Mouse (Mus musculus) liver, adult 2 months (tissue): Measurements from ENCODE around the gene C1ql3. TPM values are rescaled to one million over a fixed set of nuclear protein-coding genes. Genes with fewer than 3 reads are reported as not detected.

Experiments used
- DNase-seq: peaks from one replicate; pipeline ENCODE4 v3.0.0-alpha.2; 2011; ENCODE audit warnings: low read depth, low spot score; ENCODE audit errors: extremely low read depth
- H3K27ac ChIP-seq: fragments of 200-500 bp; replicated peaks from 2 replicates; pipeline ENCODE4 v1.5.1; 2012; ENCODE audit warnings: low read depth, mild to moderate bottlenecking, control low read depth, inconsistent platforms, low read length; ENCODE audit not compliant: insufficient read depth
- H3K27me3 ChIP-seq: fragments of 200-500 bp; 2 replicates; pipeline ENCODE4 v1.6.1; 2012; ENCODE audit warnings: mild to moderate bottlenecking, moderate library complexity, low read length, inconsistent platforms; ENCODE audit not compliant: control insufficient read depth, insufficient read depth
- H3K36me3 ChIP-seq: fragments of 200-500 bp; 2 replicates; pipeline ENCODE4 v1.6.1; 2012; ENCODE audit warnings: low read length, inconsistent platforms; ENCODE audit not compliant: control insufficient read depth, insufficient read depth
- H3K4me1 ChIP-seq: fragments of 200-500 bp; 2 replicates; pipeline ENCODE4 v1.6.1; 2011; ENCODE audit warnings: low read length; ENCODE audit not compliant: control insufficient read depth, insufficient read depth
- H3K4me3 ChIP-seq: fragments of 200-500 bp; 2 replicates; pipeline ENCODE4 v1.5.1; 2011; ENCODE audit warnings: low read depth, mild to moderate bottlenecking, control low read depth, low read length, moderate library complexity; ENCODE audit not compliant: insufficient read depth
- H3K79me2 ChIP-seq: fragments of 200-500 bp; 2 replicates; pipeline ENCODE4 v1.6.1; 2012; ENCODE audit warnings: inconsistent platforms, mild to moderate bottlenecking, low read length, moderate library complexity; ENCODE audit not compliant: control insufficient read depth, insufficient read depth
- H3K9ac ChIP-seq: fragments of 200-500 bp; 2 replicates; pipeline ENCODE4 v1.6.1; 2012; ENCODE audit warnings: low read depth, mild to moderate bottlenecking, control low read depth, inconsistent platforms, low read length
- CTCF ChIP-seq: fragments of 200-500 bp; IDR thresholded peaks from 2 replicates; pipeline ENCODE4 v1.5.1; 2011; ENCODE audit warnings: low read depth, low read length, control low read depth
- POLR2A ChIP-seq: fragments of 200-500 bp; IDR thresholded peaks from 2 replicates; pipeline ENCODE4 v1.6.1; 2011; ENCODE audit warnings: low read length, control low read depth; ENCODE audit not compliant: insufficient read depth; ENCODE audit errors: extremely low read depth
- WGBS: fragments of 180-500 bp; shearing (Covaris S2); methylation state at CpG from one replicate; pipeline ENCODE4 v1.1.7; 2018; 5-methylcytosine and 5-hydroxymethylcytosine counted together
- polyA plus RNA-seq: library from polyadenylated mRNA; depleted of rRNA; stranded (reverse); fragments of >200 nt; gene quantifications from 2 replicates; pipeline ENCODE4 v1.2.3, GENCODE M21; 2012
- total RNA-seq: library from RNA; depleted of rRNA; stranded (reverse); fragments of >200 nt; gene quantifications from 2 replicates; pipeline ENCODE4 v1.2.3, GENCODE M21; 2014

C1ql3 gene
- total and polyA plus RNA-seq, 2 experiments = 0.09 TPM; not detected in 1

GRCm38 (mm10) chr2:13018861-13019260 is 7.3 kb upstream of the C1ql3 start:
- DNase-seq = no peak
- no peaks in the 10 kb centered on the region for H3K79me2 ChIP-seq
- H3K27ac ChIP-seq = no peak overlapping the region
- no peaks in the 10 kb centered on the region for H3K27me3 ChIP-seq
- no peak for TF ChIP-seq CTCF
- WGBS = 77% methylated on average over 1 of the region's 1 CpGs
- no peaks in the 10 kb centered on the region for H3K4me1 ChIP-seq
- no peak overlapping the region for H3K4me3 ChIP-seq
- H3K9ac ChIP-seq = no peak overlapping the region
- no peaks in the 10 kb centered on the region for H3K36me3 ChIP-seq

- H3K27ac ChIP-seq = no peak overlapping the region
- no peaks in the 10 kb centered on the region for H3K36me3 ChIP-seq
- no peaks in the 10 kb centered on the region for H3K4me1 ChIP-seq
- no peaks in the 10 kb centered on the region for H3K27me3 ChIP-seq
- TF ChIP-seq CTCF (no peak), POLR2A (no peak)
- DNase-seq = no peak
- H3K4me3 ChIP-seq = no peak overlapping the region
- no peak overlapping the region for H3K9ac ChIP-seq
- H3K79me2 ChIP-seq = no peaks in the 10 kb centered on the region
- 66% methylated on average over 5 of the region's 5 CpGs for WGBS
Measured at GRCm38 (mm10) chr2:13018382-13018781, 6.8 kb upstream of the C1ql3 start.

GRCm38 (mm10) chr2:13011973-13012372 is 367 bp upstream of the C1ql3 start:
- WGBS = 89% methylated on average over 3 of the region's 3 CpGs
- no peak for TF ChIP-seq POLR2A
- no peak for TF ChIP-seq CTCF
- no peaks in the 10 kb centered on the region for H3K27me3 ChIP-seq
- no peaks in the 10 kb centered on the region for H3K36me3 ChIP-seq
- no peak overlapping the region for H3K9ac ChIP-seq
- no peak for DNase-seq
- H3K4me3 ChIP-seq = no peak overlapping the region
- no peaks in the 10 kb centered on the region for H3K79me2 ChIP-seq
- H3K27ac ChIP-seq = no peak overlapping the region
- peaks cover 6% of the 10 kb centered on the region for H3K4me1 ChIP-seq

- peaks cover 6% of the 10 kb centered on the region for H3K4me1 ChIP-seq
- peak overlapping the region; percentile 15; the same call in 1 of the 2 replicates for H3K4me3 ChIP-seq
- no peak for DNase-seq
- TF ChIP-seq POLR2A = no peak
- TF ChIP-seq CTCF = peak; percentile 40
- WGBS = 3% methylated on average over 75 of the region's 75 CpGs
- H3K27ac ChIP-seq = no peak overlapping the region
- H3K79me2 ChIP-seq = no peaks in the 10 kb centered on the region
- H3K9ac ChIP-seq = no peak overlapping the region
- H3K36me3 ChIP-seq = no peaks in the 10 kb centered on the region
- no peaks in the 10 kb centered on the region for H3K27me3 ChIP-seq
Measured at GRCm38 (mm10) chr2:13010460-13011341, 905 bp downstream of the C1ql3 start.

GRCm38 (mm10) chr2:13010030-13010459 is 1.6 kb downstream of the C1ql3 start:
- no peak for DNase-seq
- no peak for TF ChIP-seq CTCF
- Histone ChIP-seq H3K9ac (no peak overlapping the region), H3K79me2 (no peaks in the 10 kb centered on the region), H3K27me3 (no peaks in the 10 kb centered on the region), H3K4me3 (no peak overlapping the region; the same call in 1 of the 2 replicates), H3K27ac (no peak overlapping the region), H3K4me1 (peaks cover 6% of the 10 kb centered on the region), H3K36me3 (no peaks in the 10 kb centered on the region)
- 15% methylated on average over 30 of the region's 31 CpGs for WGBS
